Mouse (Mus musculus) liver, embryonic 12.5 days (tissue): ENCODE data around the gene Accsl. TPM values are rescaled to one million over a fixed set of nuclear protein-coding genes. Genes with fewer than 3 reads are reported as not detected.
A peak's percentile ranks its signal among the peaks of the same experiment; 100 is the strongest.

Source experiments
- ATAC-seq: fragments of 200-750 bp; cut with Nextera tagmentation; 2 replicates; pipeline ENCODE4 v1.8.0; 2017; ENCODE audit warnings: moderate number of reproducible peaks, mild to moderate bottlenecking, moderate library complexity
- H3K27ac ChIP-seq: fragments of 300-500 bp; sonication (generic); 2 replicates; pipeline ENCODE4 v1.5.1; 2016; ENCODE audit warnings: mild to moderate bottlenecking
- H3K27me3 ChIP-seq: fragments of 300-500 bp; sonication (generic); replicated peaks from 2 replicates; pipeline ENCODE4 v1.6.1; 2016; ENCODE audit warnings: mild to moderate bottlenecking, moderate library complexity
- H3K36me3 ChIP-seq: fragments of 300-500 bp; sonication (generic); 2 replicates; pipeline ENCODE4 v1.6.1; 2016; ENCODE audit warnings: mild to moderate bottlenecking, moderate library complexity
- H3K4me1 ChIP-seq: fragments of 300-500 bp; sonication (generic); 2 replicates; pipeline ENCODE4 v1.6.1; 2016
- H3K4me2 ChIP-seq: fragments of 300-500 bp; sonication (generic); 2 replicates; pipeline ENCODE4 v1.6.1; 2016; ENCODE audit warnings: mild to moderate bottlenecking, moderate library complexity
- H3K4me3 ChIP-seq: fragments of 300-500 bp; sonication (generic); 2 replicates; pipeline ENCODE4 v1.5.1; 2016; ENCODE audit warnings: mild to moderate bottlenecking, moderate library complexity
- H3K9ac ChIP-seq: fragments of 300-500 bp; sonication (generic); 2 replicates; pipeline ENCODE4 v1.6.1; 2016; ENCODE audit warnings: mild to moderate bottlenecking, moderate library complexity
- H3K9me3 ChIP-seq: fragments of 300-500 bp; sonication (generic); replicated peaks from 2 replicates; pipeline ENCODE4 v1.6.1; 2016; ENCODE audit warnings: mild to moderate bottlenecking, moderate library complexity
- WGBS: fragments of 180-500 bp; shearing (Covaris S2); methylation state at CpG from one replicate; pipeline ENCODE4 v1.1.7; 2016; ENCODE audit not compliant: insufficient replicate concordance; 5-methylcytosine and 5-hydroxymethylcytosine counted together
- polyA plus RNA-seq: library from polyadenylated mRNA; unstranded; fragments of >200 nt; fragmentation: Nextera tagmentation; extraction: Ambion mirVana; gene quantifications from 2 replicates; pipeline ENCODE4 v1.2.1, GENCODE M21; 2016

Accsl gene
- not detected in 2 replicates for polyA plus RNA-seq

DNA sequence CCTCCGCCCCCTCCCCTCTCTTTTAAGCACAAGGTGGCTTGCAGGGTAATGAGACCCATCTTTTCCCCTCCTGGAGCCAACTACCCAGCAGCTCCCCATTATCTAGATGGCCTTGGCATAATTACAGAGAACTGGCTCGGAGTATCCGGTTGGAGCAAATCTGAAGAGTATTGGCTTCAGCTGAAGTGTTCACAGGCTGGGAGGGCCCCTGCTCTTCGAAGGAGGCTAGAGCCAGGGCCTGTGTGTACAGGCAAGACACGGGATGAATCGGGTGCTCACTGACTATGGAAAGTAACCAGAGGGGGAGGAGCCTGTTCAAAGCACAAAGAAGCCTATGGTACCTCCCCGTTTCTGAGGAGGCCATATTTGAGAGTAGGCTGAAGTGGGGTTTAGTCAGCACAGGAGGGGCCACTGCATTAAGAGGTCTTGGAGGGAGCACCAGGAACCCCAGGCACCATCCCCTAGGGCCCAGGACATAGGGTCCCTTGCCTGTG is at the start of gene Accsl:
Gene Accsl, minus strand, starts transcription at position 51 of the 494 bp plus-strand sequence.
- H3K9ac ChIP-seq = no peak within 1 kb of the TSS
- no peak within 1 kb of the TSS for H3K27ac ChIP-seq
- H3K36me3 ChIP-seq = no peaks in the 10 kb centered on the region
- H3K9me3 ChIP-seq = no peaks in the 10 kb centered on the region
- H3K4me3 ChIP-seq = no peak within 1 kb of the TSS
- peaks cover 11% of the 10 kb centered on the region; the same call in 1 of the 2 replicates for H3K4me1 ChIP-seq
- 59% methylated on average over 7 of the region's 7 CpGs for WGBS
- ATAC-seq = no peak
- H3K27me3 ChIP-seq = peaks cover 9% of the 10 kb centered on the region; the same call in 1 of the 2 replicates
- H3K4me2 ChIP-seq = no peak within 1 kb of the TSS

DNA sequence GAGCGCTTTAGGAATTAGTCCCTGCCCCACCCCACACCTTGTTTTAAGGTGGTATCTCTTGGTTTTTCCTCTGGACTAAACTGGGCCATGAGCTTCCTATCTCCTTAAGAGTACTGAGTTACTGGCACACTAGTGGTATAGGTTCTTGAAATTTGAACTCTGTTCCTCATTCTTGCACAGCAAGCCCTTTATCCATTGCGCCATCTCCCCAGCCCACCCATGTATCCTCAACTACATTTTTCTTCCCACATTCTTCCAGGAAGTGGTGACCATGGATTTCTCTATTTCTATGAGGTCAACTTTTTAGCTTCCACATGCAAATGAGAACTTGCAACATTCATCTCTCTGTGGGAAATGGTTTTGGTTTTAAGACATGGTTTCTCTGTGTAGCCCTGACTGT is 44.6 kb upstream of the Accsl start:
- no peak overlapping the region for H3K4me3 ChIP-seq
- no peak overlapping the region for H3K27ac ChIP-seq
- H3K9ac ChIP-seq = no peak overlapping the region
- WGBS = 73% methylated on average over 2 of the region's 2 CpGs
- no peak for ATAC-seq
- H3K4me2 ChIP-seq = no peak overlapping the region
- no peaks in the 10 kb centered on the region for H3K4me1 ChIP-seq
- no peaks in the 10 kb centered on the region for H3K36me3 ChIP-seq
- H3K27me3 ChIP-seq = 0 out of 2 replicates have a peak, but pooled peaks cover 3% of the 10 kb centered on the region
- no peaks in the 10 kb centered on the region for H3K9me3 ChIP-seq

DNA sequence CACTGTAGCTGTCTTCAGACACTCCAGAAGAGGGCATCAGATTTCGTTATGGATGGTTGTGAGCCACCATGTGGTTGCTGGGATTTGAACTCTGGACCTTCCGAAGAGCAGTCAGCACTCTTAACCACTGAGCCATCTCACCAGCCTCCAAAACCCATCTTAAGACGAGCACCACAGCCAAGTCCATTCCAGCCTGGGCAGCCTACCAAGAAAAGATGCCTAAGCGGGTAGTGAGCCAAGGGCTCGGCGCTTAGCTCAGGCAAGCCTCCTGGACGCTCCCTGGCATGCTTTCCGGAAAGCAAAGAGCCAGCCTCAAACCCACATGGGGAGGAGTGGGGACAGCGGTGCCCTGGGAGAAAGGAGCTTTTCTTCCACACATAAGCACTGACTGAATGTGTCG is 43.0 kb upstream of the Accsl start:
- Histone ChIP-seq H3K36me3 (no peaks in the 10 kb centered on the region), H3K4me1 (no peaks in the 10 kb centered on the region), H3K4me3 (no peak overlapping the region), H3K4me2 (no peak overlapping the region), H3K9ac (no peak overlapping the region), H3K27ac (no peak overlapping the region), H3K9me3 (no peaks in the 10 kb centered on the region), H3K27me3 (0 out of 2 replicates have a peak, but pooled peaks cover 3% of the 10 kb centered on the region)
- WGBS = 72% methylated on average over 10 of the region's 10 CpGs
- no peak for ATAC-seq

DNA sequence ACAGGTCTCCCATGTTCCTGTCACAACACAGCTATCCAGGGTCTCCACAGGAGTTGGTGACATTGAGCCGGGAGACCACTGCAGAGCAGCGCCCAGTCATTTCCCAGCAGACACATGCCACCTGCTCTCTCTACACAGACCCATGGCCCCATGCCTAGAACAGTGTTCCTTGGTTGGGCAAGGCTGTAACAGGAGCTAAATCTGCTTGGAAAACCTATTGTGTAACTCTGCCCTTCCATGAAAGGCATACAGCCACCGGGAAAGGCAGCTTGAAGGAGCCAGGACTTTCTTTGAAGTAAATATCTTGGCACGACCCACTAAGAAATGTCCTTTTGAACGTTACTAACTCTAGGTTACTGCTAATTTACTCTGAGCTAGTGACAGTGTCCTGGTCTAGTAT is 40.8 kb upstream of the Accsl start:
- Histone ChIP-seq H3K9ac (no peak overlapping the region), H3K4me1 (no peaks in the 10 kb centered on the region), H3K4me2 (no peak overlapping the region), H3K9me3 (no peaks in the 10 kb centered on the region), H3K27ac (no peak overlapping the region), H3K4me3 (no peak overlapping the region), H3K27me3 (0 out of 2 replicates have a peak, but pooled peaks cover 3% of the 10 kb centered on the region), H3K36me3 (no peaks in the 10 kb centered on the region)
- no peak for ATAC-seq
- WGBS = 69% methylated on average over 5 of the region's 5 CpGs

DNA sequence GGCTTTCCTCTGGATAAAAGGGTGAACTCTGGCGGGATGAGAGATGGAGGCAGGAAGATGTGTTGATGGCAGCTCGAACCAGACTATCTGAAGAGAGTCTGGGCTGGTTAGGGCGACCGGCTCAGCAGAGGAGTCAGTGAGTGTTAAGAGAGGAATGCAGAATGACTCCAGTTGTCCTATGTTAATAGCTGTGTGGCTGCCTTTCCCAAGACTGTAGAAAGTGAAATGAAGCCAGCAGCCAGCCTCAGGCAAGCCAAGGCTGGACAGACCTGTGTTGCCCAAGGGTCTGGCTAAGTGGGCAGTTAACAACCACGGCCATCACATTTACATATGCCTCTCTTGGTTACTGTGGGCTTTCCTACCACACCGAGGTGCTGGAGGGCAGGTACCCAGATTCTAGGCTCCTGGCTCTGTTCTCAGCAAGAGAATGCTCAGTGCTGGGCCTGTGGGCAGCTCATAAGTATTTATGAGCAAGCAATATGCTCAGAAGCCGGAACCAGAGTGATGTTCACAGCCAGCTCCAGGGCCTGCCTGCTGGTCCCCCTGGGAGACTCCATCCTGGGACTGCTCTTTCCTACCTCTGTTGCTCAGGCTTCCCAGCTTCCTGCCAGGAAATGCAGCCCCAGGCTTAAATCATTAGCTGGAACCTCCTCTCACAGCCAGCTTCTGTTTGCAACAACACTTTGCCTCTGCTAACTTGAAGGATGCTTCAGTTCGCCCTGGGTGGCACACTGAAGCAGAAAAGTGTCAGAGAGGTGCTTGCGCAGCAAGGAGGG is 38.8 kb upstream of the Accsl start:
- Histone ChIP-seq H3K4me2 (no peak overlapping the region), H3K4me1 (0 out of 2 replicates have a peak, but pooled peaks cover 5% of the 10 kb centered on the region), H3K9ac (no peak overlapping the region), H3K27ac (no peak overlapping the region), H3K27me3 (0 out of 2 replicates have a peak, but pooled peaks cover 3% of the 10 kb centered on the region), H3K9me3 (no peaks in the 10 kb centered on the region), H3K4me3 (no peak overlapping the region), H3K36me3 (no peaks in the 10 kb centered on the region)
- no peak for ATAC-seq
- 47% methylated on average over 9 of the region's 9 CpGs for WGBS

DNA sequence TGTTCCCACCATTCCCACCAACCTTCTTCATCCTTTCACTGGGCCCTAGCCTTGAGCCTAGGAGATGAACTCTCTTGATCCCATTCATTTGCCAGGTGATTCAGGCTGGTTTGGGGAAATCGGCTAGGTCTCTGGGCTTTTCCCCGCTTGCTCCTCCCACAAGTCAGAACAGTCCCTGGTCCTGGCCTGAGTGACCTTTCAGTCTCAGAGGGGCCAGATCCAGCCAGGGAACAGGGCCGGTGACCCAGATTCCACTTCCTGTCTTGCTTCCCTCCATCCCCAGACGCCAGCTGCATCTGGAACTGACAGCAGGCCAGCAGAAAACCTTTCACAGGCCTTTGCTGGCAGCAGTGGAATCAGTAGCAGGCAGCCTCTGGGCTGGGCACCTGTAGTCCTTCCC is 37.4 kb upstream of the Accsl start:
- 41% methylated on average over 4 of the region's 4 CpGs for WGBS
- no peak overlapping the region for H3K4me3 ChIP-seq
- 0 out of 2 replicates have a peak, but pooled peaks cover 3% of the 10 kb centered on the region for H3K27me3 ChIP-seq
- no peaks in the 10 kb centered on the region for H3K36me3 ChIP-seq
- no peaks in the 10 kb centered on the region for H3K9me3 ChIP-seq
- no peak for ATAC-seq
- H3K27ac ChIP-seq = no peak overlapping the region
- H3K4me1 ChIP-seq = 0 out of 2 replicates have a peak, but pooled peaks cover 5% of the 10 kb centered on the region
- H3K4me2 ChIP-seq = no peak overlapping the region
- no peak overlapping the region for H3K9ac ChIP-seq

DNA sequence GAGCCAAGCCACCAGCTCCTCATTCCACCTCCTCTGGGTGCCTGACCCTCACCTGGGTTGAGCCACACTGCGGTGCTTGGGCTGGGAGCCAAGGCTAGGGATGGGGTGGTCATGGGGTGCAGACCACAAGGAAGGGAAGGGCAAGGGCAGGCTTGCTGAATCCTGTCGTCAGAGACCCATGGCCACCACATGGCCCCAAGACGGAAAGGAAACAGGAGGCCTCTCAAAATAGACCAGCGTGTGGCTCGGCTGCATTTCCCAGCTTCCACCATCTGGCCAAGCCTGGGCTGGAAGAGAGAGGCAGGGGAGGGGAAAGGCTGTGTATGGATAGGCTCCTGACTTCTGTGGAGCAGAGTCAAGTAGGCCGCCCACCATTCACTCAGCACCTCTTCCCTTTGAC is 34.5 kb upstream of the Accsl start:
- Histone ChIP-seq H3K36me3 (no peaks in the 10 kb centered on the region), H3K4me3 (no peak overlapping the region), H3K27ac (no peak overlapping the region), H3K9me3 (no peaks in the 10 kb centered on the region), H3K9ac (no peak overlapping the region), H3K4me1 (0 out of 2 replicates have a peak, but pooled peaks cover 5% of the 10 kb centered on the region), H3K4me2 (no peak overlapping the region), H3K27me3 (no peaks in the 10 kb centered on the region)
- no peak for ATAC-seq
- WGBS = 43% methylated on average over 6 of the region's 6 CpGs

DNA sequence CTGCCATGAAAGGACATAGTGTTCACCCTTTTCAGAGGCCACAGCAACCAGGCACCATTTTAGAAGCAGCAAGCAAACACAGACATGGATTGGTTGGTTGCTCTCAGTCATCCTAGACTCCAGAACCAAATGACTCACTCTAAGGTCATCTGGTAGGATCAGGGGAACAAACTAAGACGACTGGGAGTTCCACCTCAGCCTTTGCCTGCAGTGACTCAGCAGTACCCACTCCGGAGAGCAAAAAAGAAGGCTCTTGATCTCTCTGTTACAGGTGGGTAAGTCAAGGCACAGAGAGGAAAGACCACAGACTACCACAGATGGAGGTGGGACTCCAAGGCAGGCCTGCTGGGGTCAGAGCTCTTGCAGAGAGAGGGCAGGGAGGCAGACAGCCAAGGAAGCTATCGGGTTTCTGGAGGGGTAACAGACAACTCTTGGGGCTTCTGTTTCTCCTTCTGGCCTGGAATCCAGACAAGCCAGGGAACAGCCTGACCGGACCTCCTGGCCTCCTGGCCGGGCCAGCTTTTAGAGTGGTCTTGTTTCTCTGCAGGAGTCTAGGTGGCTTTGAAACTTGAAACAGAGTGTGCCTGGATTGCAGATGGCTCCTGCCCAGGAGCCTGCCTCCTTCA is 33.8 kb upstream of the Accsl start:
- H3K4me1 ChIP-seq = 0 out of 2 replicates have a peak, but pooled peaks cover 5% of the 10 kb centered on the region
- H3K9ac ChIP-seq = no peak overlapping the region
- no peaks in the 10 kb centered on the region for H3K27me3 ChIP-seq
- H3K4me3 ChIP-seq = no peak overlapping the region
- H3K36me3 ChIP-seq = no peaks in the 10 kb centered on the region
- no peak overlapping the region for H3K4me2 ChIP-seq
- WGBS = 58% methylated on average over 5 of the region's 5 CpGs
- no peak overlapping the region for H3K27ac ChIP-seq
- no peak for ATAC-seq
- no peaks in the 10 kb centered on the region for H3K9me3 ChIP-seq

DNA sequence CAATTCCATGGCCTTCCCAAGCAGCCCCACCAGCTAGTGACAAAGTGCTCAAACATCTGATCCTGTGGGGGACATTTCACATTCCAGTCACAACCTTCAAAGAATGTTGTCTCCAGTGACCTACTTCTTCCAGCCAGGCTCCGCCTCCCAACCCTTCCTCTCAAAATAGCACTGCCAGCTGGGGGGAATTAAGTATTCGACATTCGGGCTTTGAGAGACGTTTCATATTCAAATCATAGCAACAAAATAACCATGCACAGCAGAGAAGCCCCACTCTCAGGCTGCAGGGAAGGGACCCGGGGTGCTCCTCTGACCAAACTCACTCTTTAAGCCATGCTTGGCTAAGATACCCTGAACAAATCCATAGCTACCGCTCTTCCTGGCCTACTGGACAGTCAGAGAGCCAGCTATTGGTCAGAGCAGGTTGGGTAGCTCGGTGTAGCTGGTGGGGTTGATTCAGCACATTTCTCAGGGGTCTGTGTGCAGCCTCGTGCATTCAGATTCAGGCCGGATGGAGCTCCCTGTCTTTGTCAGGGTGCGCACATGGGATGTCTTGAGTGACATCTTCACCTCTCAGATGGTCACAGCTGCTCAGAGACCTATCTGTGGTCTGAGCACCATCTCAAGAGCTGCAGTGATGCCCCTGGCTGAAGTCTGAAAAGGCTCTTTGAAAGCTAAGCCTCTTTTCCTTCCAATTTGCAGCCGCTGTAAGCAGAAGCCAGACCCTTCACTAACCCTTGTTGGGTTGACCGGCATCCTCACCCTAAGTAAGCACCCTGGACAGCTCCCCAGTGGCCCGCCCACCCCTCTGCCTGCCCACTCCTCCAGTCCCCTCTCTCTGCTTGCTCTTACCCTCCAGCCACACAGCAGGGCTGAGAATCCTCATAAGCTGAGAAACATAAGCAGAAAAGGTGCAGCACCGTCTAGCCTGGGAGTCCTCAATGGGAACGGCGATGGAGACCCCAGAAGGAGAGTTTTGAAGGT is 30.7 kb upstream of the Accsl start:
- Histone ChIP-seq H3K4me3 (no peak overlapping the region), H3K27me3 (no peaks in the 10 kb centered on the region), H3K4me1 (0 out of 2 replicates have a peak, but pooled peaks cover 5% of the 10 kb centered on the region), H3K36me3 (no peaks in the 10 kb centered on the region), H3K4me2 (no peak overlapping the region), H3K9ac (no peak overlapping the region), H3K9me3 (no peaks in the 10 kb centered on the region), H3K27ac (no peak overlapping the region)
- WGBS = 49% methylated on average over 16 of the region's 16 CpGs
- no peak for ATAC-seq

DNA sequence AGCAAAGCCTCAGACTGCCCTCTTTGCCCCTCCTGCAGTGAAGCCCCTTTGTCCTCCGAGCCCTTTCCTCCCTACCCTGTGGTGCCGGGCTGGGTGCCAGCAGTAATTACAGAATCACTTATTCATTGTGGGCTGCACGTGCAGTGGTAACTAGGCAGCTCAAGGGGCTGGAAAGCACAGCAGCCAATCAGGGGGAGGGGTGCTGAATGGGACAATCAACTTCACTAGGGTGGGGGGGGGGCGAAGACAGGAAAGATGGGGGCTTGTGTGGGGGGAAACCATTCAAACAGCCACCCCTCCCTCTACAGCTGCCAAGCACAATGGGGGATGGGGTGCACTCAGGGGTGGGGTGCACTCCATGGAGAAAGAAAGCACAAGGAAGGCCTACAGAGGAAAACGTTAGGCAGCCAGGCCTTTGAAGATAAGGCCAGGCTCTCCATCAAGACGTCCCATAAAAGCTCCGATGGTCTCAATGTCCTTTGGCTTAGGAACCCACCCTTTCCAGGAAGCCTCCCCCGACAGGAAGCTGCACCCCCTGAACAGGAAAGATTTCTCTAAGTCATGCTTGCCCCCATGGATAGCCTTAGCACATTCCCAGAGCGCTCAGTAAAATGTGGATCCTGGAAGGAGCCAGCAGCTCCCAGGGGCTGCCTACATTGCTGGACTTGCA is 22.8 kb upstream of the Accsl start:
- ATAC-seq = peak; percentile 60
- no peaks in the 10 kb centered on the region for H3K27me3 ChIP-seq
- peak overlapping the region; percentile 22; the same call in 1 of the 2 replicates for H3K27ac ChIP-seq
- H3K4me3 ChIP-seq = no peak overlapping the region
- H3K9me3 ChIP-seq = no peaks in the 10 kb centered on the region
- H3K36me3 ChIP-seq = no peaks in the 10 kb centered on the region
- H3K9ac ChIP-seq = no peak overlapping the region
- WGBS = 27% methylated on average over 8 of the region's 9 CpGs
- no peak overlapping the region for H3K4me2 ChIP-seq
- H3K4me1 ChIP-seq = peaks cover 11% of the 10 kb centered on the region; the same call in 1 of the 2 replicates

DNA sequence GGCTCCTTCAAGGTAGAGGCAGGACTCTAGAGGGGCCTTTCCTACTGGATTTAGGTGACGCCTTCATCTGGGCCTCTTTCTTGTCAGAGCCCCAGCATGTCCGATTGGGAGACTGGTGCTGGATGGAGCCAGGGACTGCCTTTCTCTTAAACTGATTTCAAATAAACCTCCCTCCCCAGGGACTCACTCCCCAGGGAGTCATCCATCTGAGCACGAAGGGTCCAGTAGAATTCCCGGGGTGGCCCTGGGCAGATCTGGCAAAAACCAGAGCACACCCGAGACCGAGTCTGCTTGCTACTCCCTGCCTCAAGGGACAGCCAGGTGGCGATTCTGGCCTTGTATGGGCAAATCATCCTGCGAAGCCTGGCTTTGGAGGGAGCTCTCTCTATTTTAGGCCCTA is 21.2 kb upstream of the Accsl start:
- Histone ChIP-seq H3K27me3 (no peaks in the 10 kb centered on the region), H3K4me3 (no peak overlapping the region), H3K4me1 (peaks cover 18% of the 10 kb centered on the region; the same call in 1 of the 2 replicates), H3K9ac (no peak overlapping the region), H3K9me3 (no peaks in the 10 kb centered on the region), H3K27ac (no peak overlapping the region), H3K4me2 (no peak overlapping the region), H3K36me3 (no peaks in the 10 kb centered on the region)
- no peak for ATAC-seq
- 65% methylated on average over 8 of the region's 8 CpGs for WGBS
